Mouse (Mus musculus) ES-Bruce4 (cell line): ENCODE measurements around the gene Prdm11.

Experiments used
- CTCF ChIP-seq: IDR thresholded peaks from one replicate; pipeline ENCODE4 v1.8.1; 2011; ENCODE audit warnings: low read depth, low read length
- EP300 ChIP-seq: IDR thresholded peaks from 2 replicates; pipeline ENCODE4 v1.6.1; 2011; ENCODE audit warnings: low read depth, low read length; ENCODE audit not compliant: insufficient read depth

- TF ChIP-seq CTCF (no peak), EP300 (no peak)
These were observed 34.0 kb downstream of the Prdm11 start for GRCm38 (mm10) chr2:93011933-93012332.
